Mouse (Mus musculus): ENCODE results near the gene Gpr153.
A peak's percentile ranks its signal among the peaks of the same experiment; 100 is the strongest.
"Not testable (repeated sequence)": the region's sequence is repeated elsewhere in the genome, so short reads cannot be mapped to it uniquely, and the experiment has no call there.

Gene Gpr153

DNA sequence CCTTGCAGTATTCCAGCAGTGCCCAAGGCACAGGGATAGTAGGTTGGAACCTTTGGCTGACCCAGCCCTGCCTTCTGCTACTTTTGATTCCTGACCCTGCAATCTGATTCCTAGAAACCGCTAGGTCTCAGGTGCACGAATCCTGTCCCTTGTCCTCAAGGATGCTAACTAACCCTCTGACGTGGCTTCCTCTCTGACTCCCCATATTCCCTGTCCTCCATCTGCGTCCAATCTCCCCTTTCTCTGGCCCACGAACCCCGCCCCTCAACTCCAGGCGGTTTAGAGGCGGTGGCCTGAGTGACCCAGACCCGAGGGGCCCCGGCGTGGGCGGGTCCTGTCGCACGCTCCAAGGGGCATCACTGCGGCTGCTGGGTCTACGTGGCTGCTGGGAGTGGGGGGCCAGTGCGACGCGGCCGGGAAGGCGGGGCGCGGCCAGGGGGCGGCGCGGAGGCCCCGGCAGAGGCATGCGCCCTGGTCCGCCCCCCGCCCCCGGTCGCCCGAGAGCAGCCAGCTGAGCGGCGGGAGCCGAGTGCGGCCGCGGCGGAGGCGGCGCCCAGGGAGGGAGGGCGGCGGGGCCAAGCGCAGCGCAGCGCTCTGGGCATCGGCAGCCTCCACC, at the start of gene Gpr153:
Gene Gpr153, plus strand, starts transcription at position 612 of the 616 bp plus-strand sequence.
- DNase-seq (ENCODE audit: low read depth, low spot score): no peak

DNA sequence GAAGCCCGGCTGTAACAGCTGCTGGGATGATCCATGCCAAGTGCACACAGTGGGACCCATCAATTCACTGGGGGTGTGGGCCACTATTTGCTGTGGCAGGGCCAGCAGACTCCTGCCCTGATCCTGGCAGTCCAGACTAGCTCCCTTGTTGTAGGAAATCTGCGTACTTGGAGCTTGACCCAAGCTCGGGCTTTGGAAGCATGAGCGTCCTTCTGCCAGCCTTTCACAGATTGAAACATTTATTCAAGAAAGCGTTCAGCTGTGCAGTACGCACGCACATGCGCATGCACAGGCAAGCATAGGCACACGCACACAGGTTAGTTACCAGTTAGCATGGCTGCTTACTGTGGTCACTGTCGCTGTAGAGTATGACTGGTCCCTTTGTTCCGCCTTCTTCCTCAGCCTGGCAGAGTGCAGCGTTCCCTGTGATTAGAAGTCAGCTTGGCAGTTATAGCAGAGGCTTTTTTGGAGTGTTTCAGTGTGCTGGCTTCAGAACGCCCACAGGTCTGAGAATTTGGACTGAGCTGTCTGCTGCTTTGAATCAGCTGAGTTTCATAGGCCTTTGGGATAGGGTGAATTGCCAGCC, 47.0 kb upstream of the Gpr153 start:
- no peak for DNase-seq (ENCODE audit: low read depth, low spot score)

DNA sequence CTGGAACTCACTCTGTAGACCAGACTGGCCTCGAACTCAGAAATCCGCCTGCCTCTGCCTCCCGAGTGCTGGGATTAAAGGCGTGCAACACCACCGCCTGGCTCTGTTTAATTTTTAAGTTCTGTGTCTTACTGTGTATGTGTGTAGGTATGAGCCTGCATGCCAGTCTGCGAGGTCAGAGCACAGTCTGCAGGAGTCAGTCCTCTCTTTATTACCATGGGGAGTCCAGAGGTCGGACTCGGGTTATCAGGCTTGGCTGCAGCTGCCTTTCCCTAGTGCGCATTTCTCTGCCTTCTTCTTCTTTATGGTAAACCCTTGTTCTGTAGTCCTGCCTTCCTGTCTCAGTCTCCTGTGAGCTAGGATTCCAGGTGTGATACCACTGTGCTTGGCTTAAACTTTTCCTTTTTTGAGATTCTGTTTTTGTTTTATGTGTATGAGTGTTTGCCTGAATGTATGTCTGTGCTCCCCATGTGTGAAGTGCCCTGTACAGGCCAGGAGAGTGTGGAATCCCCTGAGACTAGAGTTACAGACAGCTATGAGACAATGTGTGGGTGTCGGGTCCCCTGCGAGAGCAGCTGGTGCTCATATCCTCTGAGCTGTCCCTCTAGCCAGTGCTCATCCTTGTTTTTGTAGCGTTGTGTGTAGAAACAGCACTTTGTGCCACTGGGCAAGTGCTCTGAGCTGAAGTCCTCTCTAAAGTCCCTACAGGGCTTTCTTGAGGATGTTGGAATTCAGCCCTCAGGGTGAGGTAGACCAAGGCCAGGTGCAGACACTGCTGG, 46.1 kb upstream of the Gpr153 start:
- no peak for DNase-seq (ENCODE audit: low read depth, low spot score)

- not testable (repeated sequence) for DNase-seq (ENCODE audit: low read depth, low spot score)
Observed at GRCm38 (mm10) chr4:152230331-152230730, 43.7 kb upstream of the Gpr153 start.

- DNase-seq (ENCODE audit: low read depth, low spot score): no peak
Observed at GRCm38 (mm10) chr4:152231326-152231725, 42.7 kb upstream of the Gpr153 start.

DNA sequence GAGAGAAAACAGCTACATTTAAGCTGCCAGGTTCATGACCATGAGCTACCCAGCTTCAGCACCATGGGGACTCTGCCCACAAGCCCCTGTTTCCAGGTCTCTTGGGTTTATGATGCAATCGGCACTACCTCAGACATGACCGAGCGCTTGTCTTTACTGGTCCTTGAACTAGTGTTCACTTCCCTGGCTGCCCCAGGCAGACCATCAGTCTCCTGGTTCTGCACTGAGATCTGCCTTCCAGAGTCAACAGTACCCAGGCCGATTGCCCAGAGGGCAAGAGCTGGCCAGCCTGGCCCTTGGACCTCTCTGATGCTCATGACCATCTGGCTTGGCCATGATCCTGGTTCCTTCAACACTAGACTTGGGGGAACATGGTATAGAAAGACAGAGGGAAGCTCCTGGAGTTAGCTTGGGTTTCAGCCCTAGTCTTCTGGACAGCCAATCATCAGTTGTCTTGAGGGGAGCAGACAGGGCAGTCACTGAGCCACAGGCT, 41.6 kb upstream of the Gpr153 start:
- no peak for DNase-seq (ENCODE audit: low read depth, low spot score)

DNA sequence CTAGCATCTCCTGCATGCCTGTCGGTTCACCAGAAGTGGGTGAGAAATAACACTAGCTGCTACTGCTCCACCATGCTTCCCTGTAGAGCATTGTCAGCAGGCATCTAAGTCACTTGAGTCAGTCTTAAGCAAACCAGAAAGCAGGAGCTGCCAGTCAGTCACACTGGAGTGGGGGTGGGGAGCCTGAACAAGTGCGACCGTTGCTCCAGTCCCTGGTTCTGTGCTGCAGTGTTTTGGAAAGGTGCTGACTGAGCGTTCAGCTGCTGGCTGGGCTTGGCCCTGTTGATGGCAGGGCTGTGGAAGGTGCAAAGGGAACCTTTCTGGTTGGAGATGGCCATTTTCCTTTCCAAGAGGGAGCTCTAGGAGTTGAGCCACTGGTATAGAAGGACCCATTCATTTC, 34.1 kb upstream of the Gpr153 start:
- no peak for DNase-seq (ENCODE audit: low read depth, low spot score)

DNA sequence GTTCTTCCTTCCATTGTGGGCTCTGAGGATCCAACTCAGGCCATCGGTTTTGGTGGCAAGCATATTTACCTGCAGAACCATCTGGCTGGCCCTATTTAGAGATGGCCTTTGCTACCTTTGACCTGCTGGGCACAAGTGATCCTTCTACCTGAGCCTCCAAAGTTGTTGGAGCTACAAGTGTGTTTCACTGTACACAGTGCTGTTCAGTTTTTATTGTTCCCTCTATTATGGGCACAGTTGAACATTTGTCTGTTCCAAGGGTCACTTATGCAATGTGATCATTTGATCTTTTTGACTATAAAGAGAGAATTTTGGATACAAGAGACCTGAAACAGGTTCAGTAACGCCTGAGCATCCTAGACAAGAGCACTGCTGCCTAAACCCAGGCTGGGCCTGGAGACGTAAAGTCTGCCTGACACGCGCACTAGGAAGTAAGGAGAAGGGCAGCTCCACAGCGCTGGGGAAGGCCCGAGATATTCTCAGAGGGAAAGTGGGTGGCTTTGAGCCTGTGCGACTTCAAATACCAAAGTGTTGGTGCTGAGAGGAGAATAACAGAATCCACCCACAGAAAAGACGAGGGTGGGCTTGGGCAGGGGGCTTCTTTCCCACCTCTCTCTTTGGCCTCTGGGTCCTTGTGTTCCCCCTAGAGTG, 30.7 kb upstream of the Gpr153 start:
- no peak for DNase-seq (ENCODE audit: low read depth, low spot score)

DNA sequence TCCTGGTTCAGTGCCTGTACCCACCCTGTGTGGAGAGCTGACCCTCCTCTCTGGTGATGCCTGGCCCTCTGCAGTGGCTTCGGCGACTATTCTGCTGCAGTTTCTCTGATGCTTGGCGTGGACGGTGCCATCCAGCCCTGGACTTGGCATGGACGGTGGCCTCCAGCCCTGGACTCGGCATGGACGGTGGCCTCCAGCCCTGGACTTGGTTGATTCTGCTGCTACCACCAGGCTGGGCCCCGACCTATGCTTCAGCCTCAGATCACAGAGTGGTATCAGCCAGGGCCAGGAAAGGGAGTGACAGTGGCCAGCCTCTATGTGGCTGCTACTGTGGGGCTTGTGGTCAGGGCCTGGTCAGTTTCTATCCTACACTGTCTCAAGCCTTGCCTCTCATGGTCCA, 30.1 kb upstream of the Gpr153 start:
- no peak for DNase-seq (ENCODE audit: low read depth, low spot score)

GRCm38 (mm10) chr4:152244545-152245522, 29.2 kb upstream of the Gpr153 start:
- DNase-seq (ENCODE audit: low read depth, low spot score): no peak

DNA sequence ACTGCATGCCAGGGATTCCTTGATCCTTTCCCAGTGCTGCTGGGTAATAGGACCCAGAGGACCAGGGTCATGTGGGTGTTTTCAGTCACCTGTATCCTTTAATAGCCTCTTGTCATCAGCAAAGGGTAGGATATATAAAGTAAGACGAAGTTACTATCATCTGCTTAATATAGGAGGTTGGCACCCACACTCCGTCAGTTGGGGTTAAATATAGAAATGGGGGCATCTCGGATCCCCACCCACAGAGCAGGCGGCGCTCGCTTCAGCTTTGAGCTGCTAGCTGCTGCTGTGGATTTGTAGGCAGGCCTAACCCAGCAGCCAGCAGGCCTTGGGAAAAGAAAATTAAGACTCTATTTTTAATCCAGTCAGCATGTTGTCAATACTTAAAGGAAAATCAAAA, 28.0 kb upstream of the Gpr153 start:
- DNase-seq (ENCODE audit: low read depth, low spot score): no peak

GRCm38 (mm10) chr4:152247195-152247594, 26.8 kb upstream of the Gpr153 start:
- DNase-seq (ENCODE audit: low read depth, low spot score): no peak

DNA sequence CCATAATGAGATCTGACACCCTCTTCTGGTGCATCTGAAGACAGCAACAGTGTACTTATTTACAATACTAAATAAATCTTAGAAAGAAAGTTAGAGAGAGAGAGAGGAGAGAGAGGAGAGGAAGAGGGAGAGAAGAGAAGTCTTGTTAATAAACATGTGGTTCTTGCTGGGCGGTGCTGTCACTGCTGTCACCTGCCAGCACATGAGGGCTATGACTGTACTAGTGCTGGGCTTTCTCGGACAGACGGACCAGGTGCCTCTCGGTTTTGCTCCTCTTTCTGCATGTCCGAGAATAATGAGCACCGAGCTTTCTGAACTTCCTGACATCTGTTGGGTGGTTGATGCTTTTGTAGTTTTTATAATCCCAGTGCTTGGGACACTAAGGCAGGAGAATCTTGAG, 23.4 kb upstream of the Gpr153 start:
- no peak for DNase-seq (ENCODE audit: low read depth, low spot score)

DNA sequence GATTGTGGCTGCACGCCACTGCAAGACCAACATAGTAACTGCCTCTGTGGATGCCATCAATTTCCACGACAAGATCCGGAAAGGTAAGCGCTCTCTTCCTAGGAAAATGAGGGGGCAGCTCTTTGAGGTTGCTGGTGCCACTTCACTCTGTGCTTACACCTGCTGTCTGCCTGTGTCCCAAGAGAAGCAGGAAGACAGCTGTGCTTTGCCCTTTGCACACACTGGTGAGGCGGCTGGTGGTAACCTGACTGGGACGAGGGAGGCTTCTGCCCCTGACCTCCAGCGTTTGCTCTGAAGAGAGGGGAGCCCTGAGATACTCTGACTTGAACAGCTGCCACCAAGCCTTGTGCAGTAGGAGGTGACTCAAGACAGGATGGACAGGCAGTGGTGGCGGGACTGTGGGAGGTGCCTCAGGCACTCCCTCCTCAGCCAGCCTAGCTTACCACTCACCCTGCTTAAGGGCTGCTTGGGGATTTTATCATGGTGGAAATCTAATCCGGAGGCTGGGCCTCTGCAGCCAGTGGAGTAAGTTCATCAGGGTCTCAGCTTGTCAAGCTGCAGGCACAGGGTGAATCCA, 20.8 kb upstream of the Gpr153 start:
- DNase-seq (ENCODE audit: low read depth, low spot score): no peak

GRCm38 (mm10) chr4:152257070-152257469, 17.0 kb upstream of the Gpr153 start:
- no peak for DNase-seq (ENCODE audit: low read depth, low spot score)

- no peak for DNase-seq (ENCODE audit: low read depth, low spot score)
Observed at GRCm38 (mm10) chr4:152260451-152260850, 13.6 kb upstream of the Gpr153 start.

DNA sequence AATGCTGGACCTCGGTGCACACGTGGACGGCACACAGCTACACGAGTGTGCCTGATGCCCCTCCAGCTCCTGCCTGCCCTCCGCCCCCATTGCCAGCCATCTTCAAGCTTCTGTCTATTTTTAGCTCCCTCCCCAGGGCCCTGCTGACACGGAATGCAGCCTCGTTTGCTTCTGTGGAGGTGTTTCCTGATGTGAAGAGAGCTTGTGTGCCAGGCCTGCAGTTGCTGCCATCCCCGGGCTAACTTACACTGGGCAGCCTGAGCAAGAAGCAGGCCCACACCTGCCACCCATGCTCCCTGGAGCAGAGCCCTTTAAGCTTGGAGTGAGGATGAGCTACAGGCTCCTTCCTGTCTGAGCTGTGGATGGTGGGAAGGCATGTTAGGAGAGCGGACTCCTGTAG, 11.8 kb upstream of the Gpr153 start:
- no peak for DNase-seq (ENCODE audit: low read depth, low spot score)

DNA sequence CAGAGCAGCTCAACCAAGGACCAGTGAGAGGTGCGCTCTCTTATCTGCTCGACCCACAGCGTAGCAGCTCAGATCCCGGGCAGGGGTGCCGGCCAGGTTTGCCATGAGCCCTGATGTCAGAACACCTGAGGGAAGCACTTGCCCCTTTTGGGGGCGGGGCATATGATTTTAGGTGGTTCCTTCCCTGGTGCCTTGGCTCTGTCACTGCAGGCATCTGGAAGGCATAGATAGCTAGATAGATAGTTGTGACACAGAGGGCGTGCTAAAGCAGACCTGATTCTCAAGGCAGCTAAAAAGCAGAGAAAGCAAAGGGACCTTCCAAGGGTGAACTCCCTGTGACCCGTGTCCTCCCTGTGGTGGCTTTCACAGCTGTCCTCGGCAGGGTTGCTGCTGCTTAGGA, 10.9 kb upstream of the Gpr153 start:
- DNase-seq (ENCODE audit: low read depth, low spot score): peak; percentile 32

DNA sequence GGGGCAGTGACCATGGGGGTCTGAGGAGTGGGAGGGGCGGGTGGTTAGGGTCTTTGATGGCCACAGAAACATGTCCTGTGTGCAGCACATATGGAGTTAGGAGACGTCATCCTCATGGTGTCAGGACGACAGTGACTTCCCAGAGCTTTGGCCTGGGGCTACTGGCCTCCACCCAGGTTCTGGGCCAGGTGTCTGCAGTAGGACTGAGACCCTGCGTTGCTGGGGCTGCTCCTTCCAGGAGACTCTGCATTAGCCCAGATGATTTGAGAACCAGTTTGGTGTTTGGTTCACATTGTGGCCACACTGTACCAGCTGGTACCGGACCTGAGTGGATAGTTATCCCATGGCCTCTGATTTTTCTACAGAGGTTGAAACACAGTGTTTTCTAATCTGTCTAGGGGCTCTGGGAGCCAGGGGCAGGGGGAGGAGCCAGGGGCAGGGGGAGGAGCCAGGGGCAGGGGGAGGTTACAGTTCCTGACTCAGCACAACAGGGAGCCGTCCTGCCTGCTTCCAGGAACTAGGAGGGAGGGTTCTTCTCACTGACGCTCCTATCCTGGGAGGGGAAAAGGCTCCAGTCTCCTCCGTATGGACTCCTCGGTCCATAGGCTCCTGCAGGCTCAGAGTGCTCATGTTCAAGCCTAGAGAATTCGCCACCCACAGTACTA, 10.4 kb upstream of the Gpr153 start:
- peak; percentile 47 for DNase-seq (ENCODE audit: low read depth, low spot score)

DNA sequence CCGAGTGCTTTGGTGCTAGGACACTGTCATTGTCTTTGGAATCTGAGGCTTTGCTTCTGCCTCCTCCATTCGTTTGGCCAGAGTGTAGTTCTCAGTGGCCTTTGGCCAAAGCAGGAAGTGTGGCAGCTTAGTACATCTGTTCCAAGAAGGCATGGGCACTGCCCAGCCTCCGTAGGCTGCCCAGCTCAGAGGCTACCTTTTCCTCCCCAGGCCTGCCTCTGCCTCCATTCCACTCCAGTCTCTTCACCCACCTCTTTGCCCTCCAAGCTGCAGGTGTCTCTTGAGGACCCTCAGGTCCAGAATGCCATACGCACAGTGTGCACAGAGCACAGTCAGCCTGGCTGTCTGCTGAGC, 9.9 kb upstream of the Gpr153 start:
- DNase-seq (ENCODE audit: low read depth, low spot score): no peak

Measured in c-Kit-negative CD71-positive TER-119-positive erythroid progenitor cells, embryonic 14.5 days (primary cell).